Mouse (Mus musculus) adrenal gland, adult 10 weeks (tissue): ENCODE results near the gene Gm43552. TPM values are rescaled to one million over a fixed set of nuclear protein-coding genes. Genes with fewer than 3 reads are reported as not detected.

Experiments
- polyA plus RNA-seq: library from polyadenylated mRNA; stranded (reverse); fragments of 350-450 nt; fragmentation: Illumina TruSeq; extraction: RNeasy Lipid Tissue Mini Kit (QIAGEN cat#74804); gene quantifications from one replicate; pipeline ENCODE4 v1.2.3, GENCODE M21; 2014; ENCODE audit warnings: low read depth, low replicate concordance

Gm43552 gene
- not detected for polyA plus RNA-seq

GRCm38 (mm10) chr5:65492716-65493531 lies at the start of gene Gm43552:
Gene Gm43552 (minus strand): TSS chr5:65492833.

GRCm38 (mm10) chr5:65536751-65537419 lies 44.3 kb upstream of the Gm43552 start, which contains the start of the genes Smim14 and Ube2k:
Gene Smim14 (minus strand): TSS chr5:65537184.
Gene Ube2k (plus strand): TSS chr5:65537233.

GRCm38 (mm10) chr5:65435806-65436561 lies 56.6 kb downstream of the Gm43552 start, which contains the start of gene Ugdh:
Gene Ugdh (minus strand): TSS chr5:65435949.

GRCm38 (mm10) chr5:65390648-65391644 lies 101.7 kb downstream of the Gm43552 start, which contains the start of the genes Rpl9 and Lias:
Gene Rpl9 (minus strand): TSS chr5:65391444.
Gene Lias (plus strand): TSS chr5:65391497.

Other genes with a start within 250 kb of the Gm43552 start
- 49.6 TPM for gene Rfc1, start 157.2 kb downstream of the Gm43552 start, polyA plus RNA-seq
- 5.3 TPM for gene Klb, start 144.5 kb downstream of the Gm43552 start, polyA plus RNA-seq
- 580 TPM for gene Rpl9, start 101.4 kb downstream of the Gm43552 start, polyA plus RNA-seq
- 116 TPM for gene Lias, start 101.3 kb downstream of the Gm43552 start, polyA plus RNA-seq
- 208 TPM for gene Ugdh, start 56.9 kb downstream of the Gm43552 start, polyA plus RNA-seq
- 229 TPM for gene Smim14, start 44.4 kb upstream of the Gm43552 start, polyA plus RNA-seq
- gene Ube2k, start 44.4 kb upstream of the Gm43552 start, polyA plus RNA-seq = 152 TPM
- 212 TPM for gene Pds5a, start 205.4 kb upstream of the Gm43552 start, polyA plus RNA-seq